Mouse (Mus musculus): Measurements from ENCODE around the gene Vmn1r67. TPM values are rescaled to one million over a fixed set of nuclear protein-coding genes. Genes with fewer than 3 reads are reported as not detected.

The Vmn1r67 gene
- polyA plus RNA-seq (2015; fragmentation: Nextera tagmentation; extraction: Ambion mirVana) = not detected in 2 replicates

GRCm38 (mm10) chr7:10443031-10443430 lies at the start of gene Vmn1r67:
Vmn1r67 (plus strand) TSS chr7:10443331.
- Histone ChIP-seq H3K27me3 (replicated peaks) (no peaks in the 10 kb centered on the region), H3K9me3 (replicated peaks) (0 out of 2 replicates have a peak, but pooled peaks cover 12% of the 10 kb centered on the region), H3K36me3 (no peaks in the 10 kb centered on the region), H3K4me2 (no peak within 1 kb of the TSS), H3K27ac (replicated peaks) (no peak within 1 kb of the TSS), H3K4me3 (replicated peaks) (no peak within 1 kb of the TSS), H3K9ac (replicated peaks) (no peak within 1 kb of the TSS), H3K4me1 (no peaks in the 10 kb centered on the region)
- no peak for ATAC-seq (ENCODE audit: low FRiP score)

GRCm38 (mm10) chr7:10458166-10458565 lies 15.0 kb downstream of the Vmn1r67 start:
- H3K9me3 ChIP-seq (replicated peaks) = no peaks in the 10 kb centered on the region
- no peak overlapping the region for H3K4me2 ChIP-seq
- no peak overlapping the region for H3K4me3 ChIP-seq (replicated peaks)
- H3K9ac ChIP-seq (replicated peaks) = no peak overlapping the region
- ATAC-seq (ENCODE audit: low FRiP score) = no peak
- H3K27ac ChIP-seq (replicated peaks) = no peak overlapping the region
- no peaks in the 10 kb centered on the region for H3K4me1 ChIP-seq
- H3K36me3 ChIP-seq = no peaks in the 10 kb centered on the region
- H3K27me3 ChIP-seq (replicated peaks) = no peaks in the 10 kb centered on the region
- 77% methylated on average over 3 of the region's 3 CpGs for WGBS

GRCm38 (mm10) chr7:10479813-10480212 lies 36.7 kb downstream of the Vmn1r67 start:
- no peaks in the 10 kb centered on the region for H3K4me1 ChIP-seq
- no peaks in the 10 kb centered on the region for H3K36me3 ChIP-seq
- H3K4me3 ChIP-seq (replicated peaks) = no peak overlapping the region
- H3K4me2 ChIP-seq = no peak overlapping the region
- H3K9me3 ChIP-seq (replicated peaks) = no peaks in the 10 kb centered on the region; the same call in 1 of the 2 replicates
- H3K27ac ChIP-seq (replicated peaks) = no peak overlapping the region
- ATAC-seq (ENCODE audit: low FRiP score) = no peak
- H3K9ac ChIP-seq (replicated peaks) = no peak overlapping the region
- H3K27me3 ChIP-seq (replicated peaks) = no peaks in the 10 kb centered on the region

GRCm38 (mm10) chr7:10480588-10481233 lies 37.6 kb downstream of the Vmn1r67 start:
- H3K4me2 ChIP-seq = peak overlapping the region; percentile 45
- no peak overlapping the region for H3K9ac ChIP-seq (replicated peaks)
- H3K9me3 ChIP-seq (replicated peaks) = no peaks in the 10 kb centered on the region; the same call in 1 of the 2 replicates
- peak; percentile 81 for ATAC-seq (ENCODE audit: low FRiP score)
- no peaks in the 10 kb centered on the region for H3K4me1 ChIP-seq
- H3K36me3 ChIP-seq = no peaks in the 10 kb centered on the region
- H3K27me3 ChIP-seq (replicated peaks) = no peaks in the 10 kb centered on the region
- no peak overlapping the region for H3K27ac ChIP-seq (replicated peaks)
- WGBS = 69% methylated on average over 18 of the region's 18 CpGs
- H3K4me3 ChIP-seq (replicated peaks) = peak overlapping the region; percentile 34

GRCm38 (mm10) chr7:10494786-10495521 lies 51.8 kb downstream of the Vmn1r67 start, which contains the start of gene Zik1:
Zik1 (minus strand) TSS chr7:10495394.
- H3K9ac ChIP-seq (replicated peaks) = peak within 1 kb of the TSS; percentile 78
- ATAC-seq (ENCODE audit: low FRiP score) = peak; percentile 99
- WGBS = 1% methylated on average over 33 of the region's 33 CpGs
- no peaks in the 10 kb centered on the region for H3K9me3 ChIP-seq (replicated peaks)
- peaks cover 26% of the 10 kb centered on the region for H3K36me3 ChIP-seq
- H3K4me3 ChIP-seq (replicated peaks) = peak within 1 kb of the TSS; percentile 72
- H3K27me3 ChIP-seq (replicated peaks) = no peaks in the 10 kb centered on the region
- H3K27ac ChIP-seq (replicated peaks) = peak within 1 kb of the TSS; percentile 81
- peaks cover 24% of the 10 kb centered on the region for H3K4me1 ChIP-seq
- peak within 1 kb of the TSS; percentile 80 for H3K4me2 ChIP-seq

- no peaks in the 10 kb centered on the region for H3K27me3 ChIP-seq (replicated peaks)
- H3K9ac ChIP-seq (replicated peaks) = 0 out of 2 replicates have a peak overlapping the region, but pooled peaks have one; percentile 9
- ATAC-seq (ENCODE audit: low FRiP score) = no peak; the same call in none of the 2 replicates
- H3K27ac ChIP-seq (replicated peaks) = no peak overlapping the region; the same call in 1 of the 2 replicates
- WGBS = 35% methylated on average over 6 of the region's 6 CpGs
- peaks cover 20% of the 10 kb centered on the region for H3K36me3 ChIP-seq
- peak overlapping the region; percentile 80 for H3K4me2 ChIP-seq
- peaks cover 24% of the 10 kb centered on the region for H3K4me1 ChIP-seq
- no peaks in the 10 kb centered on the region for H3K9me3 ChIP-seq (replicated peaks)
- H3K4me3 ChIP-seq (replicated peaks) = peak overlapping the region; percentile 72
Measured at GRCm38 (mm10) chr7:10495578-10495977, 52.4 kb downstream of the Vmn1r67 start.

Other genes starting within 250 kb of the Vmn1r67 start
- not detected in 2 replicates for gene Vmn1r66, start 165.3 kb upstream of the Vmn1r67 start, polyA plus RNA-seq (2015; fragmentation: Nextera tagmentation; extraction: Ambion mirVana)
- gene Zik1, start 52.1 kb downstream of the Vmn1r67 start, polyA plus RNA-seq (2015; fragmentation: Nextera tagmentation; extraction: Ambion mirVana) = 23.7 and 28.4 TPM in 2 replicates
- gene Vmn1r68, start 115.2 kb downstream of the Vmn1r67 start, polyA plus RNA-seq (2015; fragmentation: Nextera tagmentation; extraction: Ambion mirVana) = not detected in 2 replicates
- gene Vmn1r69, start 170.3 kb downstream of the Vmn1r67 start, polyA plus RNA-seq (2015; fragmentation: Nextera tagmentation; extraction: Ambion mirVana) = not detected in 2 replicates
- not detected in 2 replicates for gene Vmn1r70, start 188.2 kb downstream of the Vmn1r67 start, polyA plus RNA-seq (2015; fragmentation: Nextera tagmentation; extraction: Ambion mirVana)
- gene Nlrp4b, start 244.5 kb downstream of the Vmn1r67 start, polyA plus RNA-seq (2015; fragmentation: Nextera tagmentation; extraction: Ambion mirVana) = not detected in 2 replicates